8 mouse cellular contexts compared by ENCODE assay signal in the genomic region with DNA sequence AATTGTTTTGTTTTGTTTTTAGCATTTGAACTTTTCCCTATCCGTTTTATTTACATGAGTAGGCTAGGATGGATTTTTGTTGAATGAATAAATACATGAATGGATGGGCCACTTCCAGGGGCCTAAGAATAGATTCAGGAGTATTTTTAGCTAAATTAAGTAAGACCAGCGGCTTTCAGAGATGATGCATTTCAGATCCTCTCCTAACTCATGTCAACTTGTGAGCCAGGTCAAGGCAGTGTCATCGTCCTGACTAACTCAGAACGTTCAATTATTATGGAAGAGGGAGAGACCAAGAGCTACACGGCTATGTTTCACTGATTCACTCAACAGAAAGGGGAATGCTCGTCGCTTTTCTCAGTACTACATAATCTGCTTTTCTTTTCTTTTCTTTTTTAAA.
"Had no signal": no experiment of that assay in that cellular context is flagged by ENCODE, and none has a peak within 500 bp of the region (broad histone marks: within the 10 kb centered on the region; RNA-seq: fewer than 3 reads in every experiment).

No protein-coding gene starts in this region.

- DNase-seq: liver, postnatal 0 days; lung, adult 2 months; lung, postnatal 14 days; lung, postnatal 36 days; right cerebral cortex, postnatal 14 days; thymus, adult 2 months; thymus, postnatal 25 days; thymus, postnatal 4 days had no signal
